Mouse (Mus musculus) spleen, adult 18-20 months (tissue): Measurements from ENCODE around the gene Mrpl22.
"Not testable (repeated sequence)": the region's sequence is repeated elsewhere in the genome, so short reads cannot be mapped to it uniquely, and the experiment has no call there.

Source experiments
- DNase-seq, 2 experiments: peaks; one replicate each; pipeline ENCODE4 v3.0.0; 2022; ENCODE audit warnings: mixed read lengths in 2 of 2

Gene Mrpl22

GRCm38 (mm10) chr11:58183579-58183978 is 12.1 kb downstream of the Mrpl22 start:
- peak in 1 of 2 experiments; percentile 40 for DNase-seq

- DNase-seq = no peak
Measured at GRCm38 (mm10) chr11:58189675-58190074, 18.2 kb downstream of the Mrpl22 start.

- DNase-seq = no peak
Measured at GRCm38 (mm10) chr11:58193326-58193725, 21.9 kb downstream of the Mrpl22 start.

- no peak for DNase-seq
Measured at GRCm38 (mm10) chr11:58193860-58194520, 22.5 kb downstream of the Mrpl22 start.

GRCm38 (mm10) chr11:58198663-58199062 is 27.2 kb downstream of the Mrpl22 start:
- no peak for DNase-seq

DNA sequence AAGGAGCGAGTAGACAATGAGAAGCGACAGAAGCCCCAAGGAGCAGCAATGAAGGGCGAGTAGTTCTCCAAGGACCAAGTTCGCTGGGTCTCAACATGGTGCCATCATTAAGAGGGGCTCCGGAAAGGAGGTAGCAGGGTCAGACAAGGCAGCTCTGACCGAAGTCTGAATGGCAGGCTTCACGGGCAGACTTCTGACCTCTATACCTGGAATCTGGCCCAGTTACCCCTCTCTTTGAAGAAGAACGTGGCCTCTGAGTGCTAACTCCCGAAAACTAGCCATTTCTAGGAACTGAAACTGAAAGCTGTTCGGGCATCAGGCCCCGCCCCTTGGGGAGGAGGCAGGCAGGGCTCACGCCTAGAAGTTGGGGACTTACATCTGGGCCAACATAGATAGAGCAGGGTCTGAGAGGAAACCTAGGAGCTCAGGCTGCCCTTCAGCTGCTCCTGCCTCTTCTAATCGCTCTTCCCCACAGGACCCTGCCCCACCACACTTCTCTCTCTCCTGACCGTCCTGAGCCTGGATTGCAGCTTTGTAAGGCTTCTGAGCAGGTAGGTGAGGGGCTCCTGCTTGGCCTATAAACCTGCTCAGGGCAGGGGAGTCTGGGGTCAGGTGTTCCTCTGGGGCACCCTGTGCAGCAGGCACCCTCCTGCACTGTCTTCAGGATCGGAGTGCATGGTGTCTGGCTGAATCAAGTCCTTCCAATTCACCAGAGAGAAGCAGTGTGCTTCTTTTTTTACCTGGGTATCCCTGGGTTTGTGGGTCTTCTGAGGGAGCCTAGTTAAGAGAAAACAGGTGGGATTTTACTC is 28.0 kb downstream of the Mrpl22 start, which contains the start of the genes Igtp and Irgm2:
TSS of gene Igtp (plus strand) at position 328 of the 809 bp plus-strand sequence.
TSS of gene Irgm2 (plus strand) at position 390 of the 809 bp plus-strand sequence.
- peak; percentile 82 to 90 for DNase-seq

GRCm38 (mm10) chr11:58200226-58200625 is 28.8 kb downstream of the Mrpl22 start:
- DNase-seq = no peak

DNA sequence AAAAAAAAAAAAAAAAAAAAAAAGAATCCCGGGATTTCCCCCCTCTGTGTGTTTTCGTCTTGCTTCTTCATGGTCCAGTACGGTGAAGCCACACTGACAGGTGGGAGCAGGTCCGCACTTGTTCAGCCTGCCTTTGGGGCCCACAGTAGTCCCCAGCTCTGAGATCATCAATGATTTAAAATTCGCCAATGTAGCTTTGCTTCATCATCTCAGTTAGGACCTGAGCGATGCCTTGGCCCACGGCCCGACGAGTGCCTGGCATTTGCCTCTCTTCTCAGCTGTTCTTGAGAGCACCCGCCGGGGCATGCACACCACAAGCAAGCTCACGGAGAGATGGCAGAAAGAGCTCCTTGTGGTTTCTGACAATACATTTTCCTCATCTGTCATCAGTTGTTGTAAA is 29.6 kb downstream of the Mrpl22 start:
- DNase-seq = no peak

DNA sequence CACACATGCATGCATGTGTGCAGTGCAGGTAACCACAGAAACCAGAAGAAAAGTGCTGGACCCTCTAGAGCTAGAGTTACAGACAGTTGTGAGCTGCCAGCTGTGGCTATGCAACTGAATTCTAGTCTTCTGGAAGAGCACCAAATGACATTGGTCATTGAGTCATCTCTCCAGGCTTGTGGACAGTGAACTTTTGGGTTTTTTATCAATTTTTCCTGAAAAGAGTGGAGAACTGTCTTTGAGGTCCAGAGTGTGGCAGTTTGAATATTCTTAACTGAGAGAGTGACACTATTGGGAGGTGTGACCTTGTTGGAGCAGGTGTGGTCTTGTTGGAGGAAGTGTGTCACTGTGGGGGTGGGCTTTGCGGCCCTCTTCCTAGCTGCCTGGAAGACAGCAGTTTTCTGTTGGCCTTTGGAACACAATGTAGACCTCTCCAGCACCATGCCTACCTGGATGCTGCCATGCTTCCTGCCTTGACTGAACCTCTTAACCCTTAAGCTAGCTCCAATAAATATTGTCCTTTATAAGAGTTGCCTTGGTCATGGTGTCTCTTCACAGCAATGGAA is 38.9 kb downstream of the Mrpl22 start:
- DNase-seq = no peak

GRCm38 (mm10) chr11:58211062-58211681 is 39.7 kb downstream of the Mrpl22 start:
- no peak for DNase-seq

DNA sequence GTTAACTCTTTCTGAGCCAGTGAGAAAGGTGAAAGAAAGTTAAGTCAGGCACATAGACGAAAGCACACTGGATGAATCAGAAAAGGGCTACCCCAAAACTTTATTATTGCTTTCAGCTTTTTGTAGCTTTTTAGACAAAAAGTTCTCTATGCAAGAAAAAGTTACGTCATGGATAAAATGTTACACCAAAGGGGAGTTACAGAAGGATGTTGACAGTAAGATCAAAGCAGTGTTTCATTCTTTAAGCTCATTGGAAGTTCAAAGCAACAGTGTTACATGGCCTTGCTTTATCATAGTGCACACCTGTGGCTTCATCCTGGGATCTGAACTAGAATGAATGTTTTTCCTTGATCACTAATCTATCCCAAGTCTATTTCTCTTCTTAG is 40.2 kb downstream of the Mrpl22 start:
- DNase-seq = no peak

GRCm38 (mm10) chr11:58213673-58214342 is 42.3 kb downstream of the Mrpl22 start:
- no peak for DNase-seq

DNA sequence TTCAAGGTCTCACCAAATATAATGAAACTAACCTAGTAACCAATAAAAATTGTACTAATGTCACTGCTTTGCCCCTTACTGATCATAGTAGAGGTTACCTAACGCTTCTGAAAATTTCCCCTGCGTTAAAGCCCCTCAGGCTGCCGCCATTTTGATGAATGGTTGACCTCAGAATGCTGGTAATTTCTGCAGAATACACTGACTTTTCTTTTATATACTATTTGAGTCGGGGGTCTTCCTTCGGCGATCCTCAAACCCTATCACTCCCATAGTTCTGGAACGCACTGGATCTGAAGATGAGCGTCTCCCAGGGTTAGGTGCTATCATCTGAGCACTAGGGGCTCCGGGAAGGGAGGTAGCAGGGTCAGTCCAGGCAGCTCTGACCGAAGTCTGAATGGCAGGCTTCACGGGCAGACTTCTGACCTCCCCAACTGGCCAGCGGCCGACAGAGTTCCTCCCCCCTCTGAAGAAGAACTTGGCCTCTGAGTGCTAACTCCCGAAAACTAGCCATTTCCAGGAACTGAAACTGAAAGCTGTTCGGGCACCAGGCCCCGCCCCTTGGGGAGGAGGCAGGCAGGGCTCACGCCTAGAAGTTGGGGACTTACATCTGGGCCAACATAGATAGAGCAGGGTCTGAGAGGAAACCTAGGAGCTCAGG is 43.1 kb downstream of the Mrpl22 start:
- peak; percentile 87 to 91 for DNase-seq

DNA sequence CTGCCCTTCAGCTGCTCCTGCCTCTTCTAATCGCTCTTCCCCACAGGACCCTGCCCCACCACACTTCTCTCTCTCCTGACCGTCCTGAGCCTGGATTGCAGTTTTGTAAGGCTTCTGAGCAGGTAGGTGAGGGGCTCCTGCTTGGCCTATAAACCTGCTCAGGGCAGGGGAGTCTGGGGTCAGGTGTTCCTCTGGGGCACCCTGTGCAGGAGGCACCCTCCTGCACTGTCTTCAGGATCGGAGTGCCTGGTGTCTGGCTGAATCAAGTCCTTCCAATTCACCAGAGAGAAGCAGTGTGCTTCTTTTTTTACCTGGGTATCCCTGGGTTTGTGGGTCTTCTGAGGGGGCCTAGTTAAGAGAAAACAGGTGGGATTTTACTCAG is 43.6 kb downstream of the Mrpl22 start:
- DNase-seq = not testable (repeated sequence)

GRCm38 (mm10) chr11:58215814-58216213 is 44.4 kb downstream of the Mrpl22 start:
- DNase-seq = no peak

GRCm38 (mm10) chr11:58216823-58217222 is 45.4 kb downstream of the Mrpl22 start:
- no peak for DNase-seq

- no peak for DNase-seq
Measured at GRCm38 (mm10) chr11:58223751-58224150, 52.3 kb downstream of the Mrpl22 start.

GRCm38 (mm10) chr11:58224313-58224712 is 52.9 kb downstream of the Mrpl22 start:
- DNase-seq = peak; percentile 68 to 71

GRCm38 (mm10) chr11:58224872-58225271 is 53.4 kb downstream of the Mrpl22 start:
- DNase-seq = not testable (repeated sequence)

GRCm38 (mm10) chr11:58225655-58226054 is 54.2 kb downstream of the Mrpl22 start:
- DNase-seq = peak; percentile 52 to 69

GRCm38 (mm10) chr11:58226425-58226824 is 55.0 kb downstream of the Mrpl22 start:
- no peak for DNase-seq

DNA sequence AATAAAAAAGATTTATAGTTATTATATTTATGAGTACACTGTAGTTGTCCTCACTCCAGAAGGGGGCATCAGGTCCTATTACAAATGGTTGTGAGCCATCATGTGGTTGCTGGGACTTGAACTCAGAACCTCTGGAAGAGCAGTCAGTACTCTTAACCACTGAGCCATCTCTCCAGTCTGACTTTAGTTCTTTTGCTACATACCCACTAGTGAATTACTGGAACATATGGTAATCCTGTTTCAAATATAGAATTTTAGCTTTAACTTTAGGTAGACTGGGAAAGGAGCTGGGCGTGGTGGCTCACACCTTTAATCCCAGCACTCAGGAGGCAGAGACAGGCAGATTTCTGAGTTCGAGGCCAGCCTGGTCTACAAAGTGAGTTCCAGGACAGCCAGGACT is 56.6 kb downstream of the Mrpl22 start:
- DNase-seq = not testable (repeated sequence)
